Mouse (Mus musculus): ENCODE data around the gene Dnmt3b.
A peak's percentile ranks its signal among the peaks of the same experiment; 100 is the strongest.
"Not testable (repeated sequence)": the region's sequence is repeated elsewhere in the genome, so short reads cannot be mapped to it uniquely, and the experiment has no call there.

Gene Dnmt3b

DNA sequence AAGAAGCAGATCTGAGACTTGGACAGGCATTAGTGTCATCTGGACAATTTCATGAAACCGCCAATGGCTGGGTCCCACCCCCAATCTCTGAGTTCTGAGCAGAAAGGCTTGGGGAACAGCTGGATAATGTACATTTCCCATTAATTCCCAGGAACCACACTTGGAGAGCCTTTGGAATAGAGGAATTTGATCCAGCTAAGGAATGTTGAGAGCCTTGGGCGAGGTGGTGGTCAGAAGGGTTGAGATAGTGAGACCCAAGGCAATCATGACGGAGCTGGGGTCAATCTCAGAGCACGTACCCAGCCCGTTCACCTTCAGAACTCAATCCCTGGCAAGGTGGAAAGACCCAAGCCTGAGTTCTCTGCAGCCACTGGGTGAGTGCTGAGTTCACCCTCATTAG lies 16.0 kb upstream of the Dnmt3b start:
- DNase-seq (ENCODE audit: low read depth, low spot score), result no peak

- no peak for DNase-seq (ENCODE audit: low read depth, low spot score)
Measured at GRCm38 (mm10) chr2:153638977-153639680, 10.1 kb upstream of the Dnmt3b start.

DNA sequence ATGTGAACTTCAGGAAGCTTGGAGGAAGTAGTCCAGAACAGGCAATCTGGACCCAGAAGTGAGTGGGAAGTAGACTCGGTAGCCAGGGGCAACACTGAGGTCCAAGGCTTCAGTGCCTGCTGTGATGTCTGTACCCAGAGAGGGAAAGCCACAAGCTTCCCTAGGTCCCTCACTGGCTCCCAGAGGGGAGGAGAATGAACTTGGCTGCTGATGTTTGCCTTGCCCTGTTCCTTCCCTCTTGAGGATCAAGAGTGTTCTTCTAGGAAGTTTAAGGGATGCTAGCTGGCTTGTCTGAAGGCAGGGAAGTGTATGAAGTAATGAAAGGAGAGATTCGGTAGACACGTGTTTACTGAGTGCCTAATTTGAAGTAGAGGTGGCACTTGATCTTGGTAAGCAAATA lies 6.8 kb upstream of the Dnmt3b start:
- no peak for DNase-seq (ENCODE audit: low read depth, low spot score)

DNA sequence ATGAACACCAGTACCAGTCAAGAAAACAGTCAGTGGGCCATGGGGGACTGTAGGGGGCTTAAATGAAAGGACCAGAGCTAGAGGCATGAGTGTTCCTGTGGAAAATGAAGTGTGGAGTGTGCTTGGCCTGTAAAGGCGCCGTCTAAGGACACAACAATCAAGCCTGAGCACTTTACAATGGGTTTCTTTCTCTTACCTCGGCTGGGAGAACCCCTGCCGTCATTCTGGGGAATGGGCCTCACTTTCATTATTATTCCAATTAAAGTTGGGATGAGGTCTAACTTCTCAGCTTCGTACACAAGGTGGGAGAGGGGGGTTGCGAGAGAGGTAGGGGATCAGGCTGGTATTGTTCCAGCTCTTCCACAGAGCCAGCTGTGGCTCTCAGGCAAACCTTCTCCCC lies 6.3 kb upstream of the Dnmt3b start:
- no peak for DNase-seq (ENCODE audit: low read depth, low spot score)

DNA sequence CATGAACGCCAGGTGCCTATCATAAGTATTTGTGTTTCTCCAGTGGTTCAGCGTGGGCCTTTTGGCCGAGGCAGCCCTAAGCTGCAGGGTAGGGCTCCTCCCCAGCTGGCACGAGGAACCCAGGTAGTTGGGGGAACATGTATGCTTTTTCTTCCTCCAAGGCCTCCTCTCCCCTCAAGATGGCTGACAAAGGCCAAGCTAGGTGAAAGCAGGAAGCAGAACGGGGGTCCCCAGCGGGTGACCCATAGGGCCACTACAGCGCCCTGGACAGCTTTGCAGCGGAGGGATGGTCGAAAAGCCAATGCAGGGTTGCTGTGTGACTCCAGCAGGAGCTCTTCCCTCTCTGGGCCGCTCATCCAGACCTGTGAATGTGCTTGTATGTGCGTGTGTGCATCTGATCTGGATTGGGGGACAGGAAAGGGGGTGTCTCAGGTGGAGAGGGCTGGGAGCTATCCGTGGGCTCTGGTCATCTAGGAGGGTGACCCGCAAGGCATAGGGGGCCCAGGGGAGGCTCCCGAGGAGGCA lies 415 bp upstream of the Dnmt3b start:
- DNase-seq (ENCODE audit: low read depth, low spot score), result no peak

- no peak for DNase-seq (ENCODE audit: low read depth, low spot score)
Measured at GRCm38 (mm10) chr2:153650014-153650687, 901 bp downstream of the Dnmt3b start.

DNA sequence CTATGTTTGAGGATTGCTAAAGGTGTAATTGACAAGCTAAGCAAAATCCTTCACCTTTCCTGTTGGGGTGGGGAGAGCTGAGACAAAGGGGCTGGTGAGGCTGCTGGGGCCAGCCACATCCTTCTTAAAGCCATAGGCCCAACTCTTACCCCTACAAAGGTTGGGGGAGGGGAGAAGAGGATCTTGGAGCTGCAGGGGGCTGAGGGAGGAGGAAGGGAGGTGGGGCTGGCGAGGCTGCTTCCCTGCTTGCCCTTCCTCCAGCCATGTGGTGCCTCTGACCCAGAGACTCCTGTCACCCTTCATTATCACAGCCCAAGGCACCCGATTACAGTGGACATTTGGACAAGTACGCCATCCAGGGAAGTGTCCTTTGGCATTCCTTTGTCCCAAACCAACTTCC lies 2.4 kb downstream of the Dnmt3b start:
- no peak for DNase-seq (ENCODE audit: low read depth, low spot score)

DNA sequence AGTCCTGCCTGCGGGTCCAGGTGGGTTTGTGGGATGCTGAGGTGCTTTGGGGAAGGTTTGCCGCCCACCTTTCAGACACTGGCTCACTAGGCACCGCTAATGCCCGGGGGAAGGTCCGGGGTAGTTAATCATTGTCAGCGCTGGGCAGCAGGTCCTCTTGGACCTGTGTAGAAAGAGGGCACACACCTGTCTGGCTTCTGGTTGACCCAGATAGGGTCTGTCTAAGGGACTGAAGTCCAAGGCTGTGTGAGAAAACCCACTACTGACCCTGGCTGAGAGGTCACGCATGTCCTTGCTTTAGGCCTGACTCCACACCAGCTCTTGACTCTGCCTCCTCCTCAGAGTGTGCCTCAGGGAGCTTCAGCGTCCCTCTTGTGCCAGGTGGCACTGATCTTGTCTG lies 8.4 kb downstream of the Dnmt3b start:
- not testable (repeated sequence) for DNase-seq (ENCODE audit: low read depth, low spot score)

GRCm38 (mm10) chr2:153660616-153661015 lies 11.4 kb downstream of the Dnmt3b start:
- DNase-seq (ENCODE audit: low read depth, low spot score), result no peak

DNA sequence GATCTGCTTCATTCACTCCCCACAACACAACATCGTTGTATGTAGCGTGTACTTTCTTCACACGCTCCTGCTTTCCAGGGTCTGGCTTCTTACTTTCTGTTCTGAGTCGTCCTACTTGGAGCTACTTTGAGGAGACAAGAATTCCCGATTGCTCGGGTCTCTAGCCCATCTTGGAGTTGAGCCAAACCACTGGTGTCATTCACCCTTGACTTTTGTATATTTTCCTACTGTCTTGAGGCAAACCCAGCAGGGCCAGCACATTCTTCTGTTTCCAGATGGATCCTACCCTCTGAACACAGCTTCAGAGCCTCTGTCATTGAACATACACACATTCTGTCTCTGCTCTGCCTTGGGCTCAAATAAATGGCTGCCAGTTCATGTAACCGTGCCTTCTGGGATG lies 16.2 kb downstream of the Dnmt3b start:
- no peak for DNase-seq (ENCODE audit: low read depth, low spot score)

DNA sequence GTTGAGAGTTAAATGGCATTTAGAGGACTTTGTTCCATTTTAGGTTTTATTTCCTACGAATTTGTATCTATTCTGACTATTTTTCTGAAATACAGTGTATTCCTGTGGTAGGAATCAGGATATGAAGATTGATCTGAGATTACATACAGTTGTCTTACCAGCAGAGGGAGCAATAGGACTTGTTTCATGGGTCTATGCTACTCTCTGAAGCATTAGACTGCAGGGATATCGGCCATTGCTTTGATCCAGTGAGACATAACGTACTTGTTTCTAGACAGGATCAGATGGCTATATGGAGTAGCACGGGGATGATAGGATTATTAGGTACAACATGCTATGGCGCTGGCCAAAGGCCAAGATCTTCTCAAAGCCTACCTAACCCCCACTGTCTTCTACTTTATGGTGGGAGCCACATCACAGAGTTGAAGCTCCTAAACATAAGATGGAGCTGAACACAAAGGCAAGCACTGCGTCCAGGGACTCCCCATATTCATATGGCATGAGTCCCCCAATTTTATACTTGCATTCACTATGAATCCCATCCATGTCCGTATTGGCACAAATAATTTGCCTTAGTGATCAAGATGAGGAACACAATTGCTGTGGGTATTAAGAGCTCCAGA lies 19.6 kb downstream of the Dnmt3b start:
- DNase-seq (ENCODE audit: low read depth, low spot score), result peak; percentile 60

- no peak for DNase-seq (ENCODE audit: low read depth, low spot score)
Measured at GRCm38 (mm10) chr2:153670111-153670510, 20.9 kb downstream of the Dnmt3b start.

- no peak for DNase-seq (ENCODE audit: low read depth, low spot score)
Measured at GRCm38 (mm10) chr2:153672619-153673018, 23.4 kb downstream of the Dnmt3b start.

- not testable (repeated sequence) for DNase-seq (ENCODE audit: low read depth, low spot score)
Measured at GRCm38 (mm10) chr2:153675364-153675763, 26.1 kb downstream of the Dnmt3b start.

DNA sequence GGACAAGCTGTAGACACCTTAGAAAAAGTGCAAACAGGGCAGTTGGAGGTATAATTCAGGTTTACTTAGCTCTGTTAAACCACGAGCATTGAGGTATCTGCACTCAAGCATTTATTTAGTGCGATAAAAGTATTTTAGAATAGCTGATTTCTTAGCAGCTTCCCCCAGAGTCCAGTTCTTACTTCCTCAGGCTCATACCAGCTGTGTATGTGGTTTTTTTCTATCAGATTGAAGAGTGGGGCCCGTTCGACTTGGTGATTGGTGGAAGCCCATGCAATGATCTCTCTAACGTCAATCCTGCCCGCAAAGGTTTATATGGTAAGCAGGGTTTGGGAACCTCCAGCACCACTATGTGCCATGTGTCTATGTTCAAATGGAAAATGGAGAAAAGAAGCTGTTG lies 27.7 kb downstream of the Dnmt3b start:
- no peak for DNase-seq (ENCODE audit: low read depth, low spot score)

DNA sequence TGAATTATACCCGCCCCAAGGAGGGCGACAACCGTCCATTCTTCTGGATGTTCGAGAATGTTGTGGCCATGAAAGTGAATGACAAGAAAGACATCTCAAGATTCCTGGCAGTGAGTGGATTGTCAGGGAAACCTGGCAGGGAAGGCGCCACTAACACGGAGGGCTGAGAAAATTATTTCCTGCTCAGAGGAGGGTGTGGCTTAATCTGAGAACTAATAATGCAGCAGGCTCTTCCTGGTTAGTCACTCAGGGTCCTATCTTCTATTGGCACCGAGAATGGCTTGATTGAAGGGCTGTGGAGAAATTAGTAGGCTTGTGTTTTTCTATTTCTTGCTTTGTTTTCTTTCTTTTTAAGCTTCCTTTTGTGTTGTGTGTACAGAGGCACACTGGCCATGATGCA lies 28.3 kb downstream of the Dnmt3b start:
- no peak for DNase-seq (ENCODE audit: low read depth, low spot score)

- DNase-seq (ENCODE audit: low read depth, low spot score), result no peak
Measured at GRCm38 (mm10) chr2:153679959-153680358, 30.7 kb downstream of the Dnmt3b start.

DNA sequence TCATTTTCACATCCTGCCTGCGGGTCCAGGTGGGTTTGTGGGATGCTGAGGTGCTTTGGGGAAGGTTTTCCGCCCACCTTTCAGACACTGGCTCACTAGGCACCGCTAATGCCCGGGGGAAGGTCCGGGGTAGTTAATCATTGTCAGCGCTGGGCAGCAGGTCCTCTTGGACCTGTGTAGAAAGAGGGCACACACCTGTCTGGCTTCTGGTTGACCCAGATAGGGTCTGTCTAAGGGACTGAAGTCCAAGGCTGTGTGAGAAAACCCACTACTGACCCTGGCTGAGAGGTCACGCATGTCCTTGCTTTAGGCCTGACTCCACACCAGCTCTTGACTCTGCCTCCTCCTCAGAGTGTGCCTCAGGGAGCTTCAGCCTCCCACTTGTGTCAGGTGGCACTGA lies 44.2 kb downstream of the Dnmt3b start:
- not testable (repeated sequence) for DNase-seq (ENCODE audit: low read depth, low spot score)

DNA sequence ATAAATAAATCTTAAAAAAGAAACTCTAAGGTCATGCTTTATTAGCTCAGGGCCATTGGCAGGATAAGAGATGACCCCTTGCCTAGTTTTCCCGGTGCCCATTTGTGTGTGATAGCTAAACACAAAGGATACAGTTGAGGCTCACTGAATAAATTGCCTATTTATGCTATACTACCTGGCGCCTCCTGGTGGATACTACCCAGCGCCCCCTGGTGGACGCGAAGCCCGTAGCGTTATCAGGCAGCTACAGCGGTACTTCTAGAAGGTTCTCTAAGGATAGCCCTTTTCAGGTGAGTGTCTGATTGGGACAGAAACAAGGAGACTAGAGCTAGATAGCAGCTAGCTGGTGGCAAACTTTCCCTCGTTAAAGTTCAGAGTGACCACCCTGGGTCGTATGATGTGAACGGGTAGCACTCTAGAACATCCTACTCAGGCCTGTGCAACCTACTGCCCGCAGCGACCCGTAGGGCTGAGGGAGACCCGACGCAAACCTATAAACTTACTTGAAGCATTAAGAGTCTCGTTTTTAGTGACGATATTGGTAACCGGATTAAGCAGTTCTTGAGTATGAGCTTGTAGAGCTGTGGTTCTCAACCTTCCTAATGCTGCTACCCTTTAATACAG lies 45.3 kb downstream of the Dnmt3b start:
- DNase-seq (ENCODE audit: low read depth, low spot score), result no peak

DNA sequence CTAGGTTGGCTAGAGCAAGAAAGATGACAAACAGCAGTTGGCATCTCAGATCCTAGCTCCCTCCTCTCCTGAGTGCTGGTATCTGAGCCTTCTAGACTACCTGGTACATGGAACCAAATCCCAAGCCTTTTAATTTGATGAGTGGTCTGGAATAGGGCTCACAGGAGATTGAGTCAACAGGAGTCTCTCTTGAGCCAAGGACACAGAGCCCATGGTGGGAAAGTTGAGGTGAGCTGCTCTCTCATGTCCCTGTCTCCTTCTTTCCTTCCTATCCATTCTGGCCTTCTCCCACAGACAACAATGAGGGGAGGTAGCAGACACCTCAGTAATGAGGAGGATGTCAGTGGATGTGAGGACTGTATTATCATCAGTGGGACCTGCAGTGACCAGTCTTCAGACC lies 47.1 kb downstream of the Dnmt3b start, which contains the start of gene Dnmt3c:
Dnmt3c (plus strand) TSS at position 301 of the 400 bp plus-strand sequence.
- DNase-seq (ENCODE audit: low read depth, low spot score), result no peak

- no peak for DNase-seq (ENCODE audit: low read depth, low spot score)
Measured at GRCm38 (mm10) chr2:153703389-153703788, 54.1 kb downstream of the Dnmt3b start.

DNA sequence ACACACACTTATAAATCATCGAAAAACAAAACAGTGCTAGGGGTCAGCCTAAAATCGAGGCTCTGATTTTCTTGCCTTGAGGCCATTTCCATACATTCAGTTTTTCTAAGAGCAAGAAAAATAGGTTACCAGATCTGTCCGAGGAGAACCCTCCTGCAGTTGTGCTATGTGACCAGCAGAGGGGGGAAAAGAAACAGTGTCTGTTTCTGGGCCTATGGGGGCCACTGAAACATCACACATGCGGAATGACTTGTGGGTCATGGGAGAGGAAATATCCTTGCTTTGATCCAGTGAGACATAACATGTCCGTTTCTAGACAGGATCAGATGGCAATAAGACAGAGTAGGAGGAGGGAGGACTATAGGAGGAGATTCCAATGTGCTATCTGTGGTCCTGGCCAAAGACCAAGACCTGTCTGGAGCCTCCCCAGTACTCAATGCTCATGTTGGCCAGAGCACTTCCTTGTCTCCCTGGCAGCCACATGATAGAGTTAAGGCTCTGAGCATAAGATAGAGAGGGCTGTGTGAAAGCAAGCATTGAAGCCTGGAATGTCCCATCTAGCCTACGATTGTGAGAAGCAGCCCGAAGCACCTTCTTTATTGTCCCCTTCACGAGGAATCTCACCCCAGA lies 61.6 kb downstream of the Dnmt3b start:
- peak; percentile 35 for DNase-seq (ENCODE audit: low read depth, low spot score)
